Mouse (Mus musculus): ENCODE measurements at regions not wholly inside any gene's neighbourhood (a gene's known extent, or its start where the extent isn't known, plus 50 kb on each side); places are given as distances from the start of the nearest gene placed in this dataset.

GRCm38 (mm10) chr6:94865498-94865897 lies 165.5 kb upstream of the Lrig1 start:
- ATAC-seq (ENCODE audit: insufficient read depth) (no peak), DNase-seq (ENCODE audit: low read depth in 3 of 3, low spot score in 3 of 3) (no peak)
- H3K4me3 ChIP-seq (ENCODE audit: insufficient read depth in 1 of 2, low read depth in 2 of 2, low read length in 2 of 2): no peak overlapping the region
- no peaks in the 10 kb centered on the region for H3K9me3 ChIP-seq (ENCODE audit: control insufficient read depth, low read length)
- TF ChIP-seq CTCF (IDR thresholded peaks at IDR 0.05; ENCODE audit: low read depth) (no peak), EP300 (IDR thresholded peaks at IDR 0.05; ENCODE audit: low read depth) (no peak)
- H3K9ac ChIP-seq (replicated peaks): no peak overlapping the region
- no peaks in the 10 kb centered on the region for H3K36me3 ChIP-seq (replicated peaks; ENCODE audit: control insufficient read depth, insufficient read depth, low read depth)
- 45% methylated on average over 2 of the region's 2 CpGs for whole genome bisulfite sequencing (ENCODE audit: insufficient replicate concordance)
- H3K27me3 ChIP-seq (ENCODE audit: control insufficient read depth, insufficient read depth, low read length): no peaks in the 10 kb centered on the region
- H3K27ac ChIP-seq: no peak overlapping the region
- H3K4me2 ChIP-seq (ENCODE audit: low read depth): no peak overlapping the region
- H3K4me1 ChIP-seq (replicated peaks; ENCODE audit: control insufficient read depth in 2 of 2, insufficient read depth in 2 of 2, low read length in 1 of 2): no peaks in the 10 kb centered on the region; a peak in 1 of 4 replicates

- Histone ChIP-seq H3K4me3 (ENCODE audit: insufficient read depth in 1 of 2, low read depth in 2 of 2, low read length in 2 of 2) (no peak overlapping the region), H3K36me3 (replicated peaks; ENCODE audit: control insufficient read depth, insufficient read depth, low read depth) (no peaks in the 10 kb centered on the region), H3K27me3 (ENCODE audit: control insufficient read depth, insufficient read depth, low read length) (no peaks in the 10 kb centered on the region), H3K27ac (no peak overlapping the region), H3K9ac (replicated peaks) (no peak overlapping the region), H3K4me1 (replicated peaks; ENCODE audit: control insufficient read depth in 2 of 2, insufficient read depth in 2 of 2, low read length in 1 of 2) (no peaks in the 10 kb centered on the region), H3K9me3 (ENCODE audit: control insufficient read depth, low read length) (no peaks in the 10 kb centered on the region), H3K4me2 (ENCODE audit: low read depth) (no peak overlapping the region)
- ATAC-seq (ENCODE audit: insufficient read depth): no peak
- WGBS (ENCODE audit: insufficient replicate concordance): 12% methylated on average over 5 of the region's 5 CpGs
- no peak for DNase-seq (ENCODE audit: low read depth in 3 of 3, low spot score in 3 of 3)
- no peak for TF ChIP-seq CTCF (IDR thresholded peaks at IDR 0.05; ENCODE audit: low read depth)
- TF ChIP-seq EP300 (IDR thresholded peaks at IDR 0.05; ENCODE audit: low read depth): no peak
These were observed 158.2 kb upstream of the Lrig1 start for GRCm38 (mm10) chr6:94858121-94858621.

GRCm38 (mm10) chr6:94850121-94850520 lies 150.2 kb upstream of the Lrig1 start:
- Histone ChIP-seq H3K36me3 (replicated peaks; ENCODE audit: control insufficient read depth, insufficient read depth, low read depth) (no peaks in the 10 kb centered on the region), H3K9me3 (ENCODE audit: control insufficient read depth, low read length) (no peaks in the 10 kb centered on the region), H3K4me2 (ENCODE audit: low read depth) (no peak overlapping the region), H3K27me3 (ENCODE audit: control insufficient read depth, insufficient read depth, low read length) (no peaks in the 10 kb centered on the region), H3K4me1 (replicated peaks; ENCODE audit: control insufficient read depth in 2 of 2, insufficient read depth in 2 of 2, low read length in 1 of 2) (no peaks in the 10 kb centered on the region), H3K27ac (no peak overlapping the region), H3K9ac (replicated peaks) (no peak overlapping the region), H3K4me3 (ENCODE audit: insufficient read depth in 1 of 2, low read depth in 2 of 2, low read length in 2 of 2) (no peak overlapping the region)
- no peak for DNase-seq (ENCODE audit: low read depth in 3 of 3, low spot score in 3 of 3)
- 54% methylated on average over 5 of the region's 5 CpGs for WGBS (ENCODE audit: insufficient replicate concordance)
- TF ChIP-seq EP300 (IDR thresholded peaks at IDR 0.05; ENCODE audit: low read depth): no peak
- TF ChIP-seq CTCF (IDR thresholded peaks at IDR 0.05; ENCODE audit: low read depth): no peak
- no peak for ATAC-seq (ENCODE audit: insufficient read depth)

- TF ChIP-seq EP300 (IDR thresholded peaks at IDR 0.05; ENCODE audit: low read depth) (no peak), CTCF (IDR thresholded peaks at IDR 0.05; ENCODE audit: low read depth) (no peak)
- 53% methylated on average over 3 of the region's 3 CpGs for WGBS (ENCODE audit: insufficient replicate concordance)
These were observed 149.6 kb upstream of the Lrig1 start for GRCm38 (mm10) chr6:94849533-94849932.

GRCm38 (mm10) chr6:94848437-94848836 lies 148.5 kb upstream of the Lrig1 start:
- Histone ChIP-seq H3K27me3 (ENCODE audit: control insufficient read depth, insufficient read depth, low read length) (no peaks in the 10 kb centered on the region), H3K4me3 (ENCODE audit: insufficient read depth in 1 of 2, low read depth in 2 of 2, low read length in 2 of 2) (no peak overlapping the region), H3K4me2 (ENCODE audit: low read depth) (no peak overlapping the region), H3K27ac (no peak overlapping the region), H3K4me1 (replicated peaks; ENCODE audit: control insufficient read depth in 2 of 2, insufficient read depth in 2 of 2, low read length in 1 of 2) (no peaks in the 10 kb centered on the region), H3K9me3 (ENCODE audit: control insufficient read depth, low read length) (no peaks in the 10 kb centered on the region), H3K36me3 (replicated peaks; ENCODE audit: control insufficient read depth, insufficient read depth, low read depth) (no peaks in the 10 kb centered on the region), H3K9ac (replicated peaks) (no peak overlapping the region)
- 46% methylated on average over 1 of the region's 1 CpGs for WGBS (ENCODE audit: insufficient replicate concordance)
- ATAC-seq (ENCODE audit: insufficient read depth): no peak
- no peak for TF ChIP-seq EP300 (IDR thresholded peaks at IDR 0.05; ENCODE audit: low read depth)
- TF ChIP-seq CTCF (IDR thresholded peaks at IDR 0.05; ENCODE audit: low read depth): no peak
- no peak for DNase-seq (ENCODE audit: low read depth in 3 of 3, low spot score in 3 of 3)

More at GRCm38 (mm10) chr6:94849533-94849932, 149.6 kb upstream of the Lrig1 start:
- Histone ChIP-seq H3K4me3 (ENCODE audit: insufficient read depth in 1 of 2, low read depth in 2 of 2, low read length in 2 of 2) (no peak overlapping the region), H3K9me3 (ENCODE audit: control insufficient read depth, low read length) (no peaks in the 10 kb centered on the region), H3K36me3 (replicated peaks; ENCODE audit: control insufficient read depth, insufficient read depth, low read depth) (no peaks in the 10 kb centered on the region), H3K27ac (no peak overlapping the region), H3K4me1 (replicated peaks; ENCODE audit: control insufficient read depth in 2 of 2, insufficient read depth in 2 of 2, low read length in 1 of 2) (no peaks in the 10 kb centered on the region), H3K9ac (replicated peaks) (no peak overlapping the region), H3K4me2 (ENCODE audit: low read depth) (no peak overlapping the region), H3K27me3 (ENCODE audit: control insufficient read depth, insufficient read depth, low read length) (no peaks in the 10 kb centered on the region)
- DNase-seq (ENCODE audit: low read depth in 3 of 3, low spot score in 3 of 3) (no peak), ATAC-seq (ENCODE audit: insufficient read depth) (no peak)
